Mouse (Mus musculus) cerebellum, adult 2 months (tissue): ENCODE data around the gene Crls1. TPM values are rescaled to one million over a fixed set of nuclear protein-coding genes. Genes with fewer than 3 reads are reported as not detected.

Experiments
- DNase-seq, 2 experiments: peaks; one replicate each; pipeline ENCODE4 v3.0.0; 2021
- H3K27ac ChIP-seq: fragments of 200-500 bp; 2 replicates; pipeline ENCODE4 v1.5.1; 2012; ENCODE audit warnings: low read length, control low read depth, inconsistent platforms; ENCODE audit not compliant: insufficient read depth
- H3K27me3 ChIP-seq: fragments of 200-500 bp; 2 replicates; pipeline ENCODE4 v1.6.1; 2012; ENCODE audit warnings: inconsistent platforms, mild to moderate bottlenecking, low read length, moderate library complexity; ENCODE audit not compliant: control insufficient read depth, insufficient read depth
- H3K4me1 ChIP-seq: fragments of 200-500 bp; 2 replicates; pipeline ENCODE4 v1.6.1; 2011; ENCODE audit warnings: low read length; ENCODE audit not compliant: control insufficient read depth, insufficient read depth
- H3K4me3 ChIP-seq: fragments of 200-500 bp; replicated peaks from 2 replicates; pipeline ENCODE3; 2011; ENCODE audit warnings: mild to moderate bottlenecking, low read depth, low read length, control low read depth; ENCODE audit not compliant: insufficient read depth
- CTCF ChIP-seq: fragments of 200-500 bp; IDR thresholded peaks from 2 replicates; pipeline ENCODE4 v1.5.1; 2011; ENCODE audit warnings: low read depth, mild to moderate bottlenecking, control low read depth, low read length, moderate library complexity, borderline replicate concordance; ENCODE audit not compliant: insufficient read depth
- POLR2A ChIP-seq: fragments of 200-500 bp; IDR thresholded peaks from 2 replicates; pipeline ENCODE4 v1.6.1; 2011; ENCODE audit warnings: low read length, control low read depth, borderline replicate concordance; ENCODE audit not compliant: insufficient read depth
- WGBS: fragments of 180-500 bp; shearing (Covaris S2); methylation state at CpG from one replicate; pipeline ENCODE4 v1.1.7; 2018; 5-methylcytosine and 5-hydroxymethylcytosine counted together
- polyA plus RNA-seq: library from polyadenylated mRNA; depleted of rRNA; stranded (reverse); fragments of >200 nt; gene quantifications from 2 replicates; pipeline ENCODE4 v1.2.3, GENCODE M21; 2012

The Crls1 gene
- polyA plus RNA-seq, 1 experiment: 24.4 TPM

GRCm38 (mm10) chr2:132853051-132853450 is 6.6 kb downstream of the Crls1 start:
- TF ChIP-seq CTCF: no peak
- no peak for TF ChIP-seq POLR2A
- no peak for DNase-seq
- no peak overlapping the region for H3K4me3 ChIP-seq
- H3K27ac ChIP-seq: no peak overlapping the region
- H3K27me3 ChIP-seq: no peaks in the 10 kb centered on the region
- 94% methylated on average over 1 of the region's 1 CpGs for WGBS
- H3K4me1 ChIP-seq: 0 out of 2 replicates have a peak, but pooled peaks cover 2% of the 10 kb centered on the region

- TF ChIP-seq POLR2A (no peak), CTCF (no peak)
- Histone ChIP-seq H3K27me3 (no peaks in the 10 kb centered on the region), H3K4me1 (0 out of 2 replicates have a peak, but pooled peaks cover 2% of the 10 kb centered on the region), H3K4me3 (no peak overlapping the region), H3K27ac (no peak overlapping the region)
- 68% methylated on average over 5 of the region's 5 CpGs for WGBS
- no peak for DNase-seq
These were observed 9.9 kb downstream of the Crls1 start for GRCm38 (mm10) chr2:132856333-132856732.

- Histone ChIP-seq H3K4me1 (no peaks in the 10 kb centered on the region), H3K27ac (no peak overlapping the region), H3K4me3 (no peak overlapping the region), H3K27me3 (no peaks in the 10 kb centered on the region)
- TF ChIP-seq CTCF: no peak
- no peak for TF ChIP-seq POLR2A
- DNase-seq: no peak
These were observed 14.0 kb downstream of the Crls1 start for GRCm38 (mm10) chr2:132860435-132860834.

GRCm38 (mm10) chr2:132861456-132861855 is 15.0 kb downstream of the Crls1 start:
- Histone ChIP-seq H3K4me3 (no peak overlapping the region), H3K27ac (no peak overlapping the region), H3K27me3 (no peaks in the 10 kb centered on the region), H3K4me1 (no peaks in the 10 kb centered on the region)
- WGBS: 77% methylated on average over 2 of the region's 2 CpGs
- TF ChIP-seq POLR2A: no peak
- DNase-seq: peak; percentile 17 to 38

- Histone ChIP-seq H3K4me1 (no peaks in the 10 kb centered on the region), H3K27ac (no peak overlapping the region), H3K27me3 (no peaks in the 10 kb centered on the region), H3K4me3 (no peak overlapping the region)
- no peak for DNase-seq
- WGBS: 97% methylated on average over 2 of the region's 2 CpGs
- no peak for TF ChIP-seq CTCF
- no peak for TF ChIP-seq POLR2A
These were observed 16.9 kb downstream of the Crls1 start for GRCm38 (mm10) chr2:132863325-132863724.

GRCm38 (mm10) chr2:132867521-132867920 is 21.1 kb downstream of the Crls1 start:
- WGBS: 81% methylated on average over 5 of the region's 5 CpGs
- TF ChIP-seq CTCF (no peak), POLR2A (no peak)
- H3K4me1 ChIP-seq: peaks cover 5% of the 10 kb centered on the region; the same call in 1 of the 2 replicates
- H3K4me3 ChIP-seq: no peak overlapping the region
- no peaks in the 10 kb centered on the region for H3K27me3 ChIP-seq
- no peak for DNase-seq
- H3K27ac ChIP-seq: no peak overlapping the region

- DNase-seq: no peak
- TF ChIP-seq CTCF (no peak), POLR2A (no peak)
- Histone ChIP-seq H3K4me3 (no peak overlapping the region), H3K27me3 (no peaks in the 10 kb centered on the region), H3K4me1 (peaks cover 5% of the 10 kb centered on the region; the same call in 1 of the 2 replicates), H3K27ac (no peak overlapping the region)
- WGBS: 36% methylated on average over 5 of the region's 5 CpGs
These were observed 23.2 kb downstream of the Crls1 start for GRCm38 (mm10) chr2:132869682-132870081.

GRCm38 (mm10) chr2:132870286-132870685 is 23.8 kb downstream of the Crls1 start:
- Histone ChIP-seq H3K4me3 (no peak overlapping the region), H3K27ac (no peak overlapping the region), H3K4me1 (peaks cover 5% of the 10 kb centered on the region; the same call in 1 of the 2 replicates), H3K27me3 (no peaks in the 10 kb centered on the region)
- TF ChIP-seq CTCF: no peak
- 72% methylated on average over 4 of the region's 4 CpGs for WGBS
- no peak for DNase-seq

GRCm38 (mm10) chr2:132871663-132872062 is 25.2 kb downstream of the Crls1 start:
- TF ChIP-seq POLR2A (no peak), CTCF (no peak)
- Histone ChIP-seq H3K4me1 (peaks cover 5% of the 10 kb centered on the region; the same call in 1 of the 2 replicates), H3K27ac (no peak overlapping the region), H3K4me3 (no peak overlapping the region), H3K27me3 (no peaks in the 10 kb centered on the region)
- DNase-seq: no peak
- 50% methylated on average over 3 of the region's 3 CpGs for WGBS
